11 mouse cellular contexts compared by ENCODE assay signal in genomic region chr17:47146640-47147039, GRCm38 (mm10).
DNase-seq lines count a peak whose midpoint lies in the region; ATAC-seq and TF ChIP-seq lines count a peak whose summit lies in the region.
"Had no signal": no experiment of that assay in that cellular context is flagged by ENCODE, and none has a peak within 500 bp of the region (broad histone marks: within the 10 kb centered on the region; RNA-seq: fewer than 3 reads in every experiment).

No protein-coding gene starts in this region.

- H3K36me3 ChIP-seq in heart, postnatal 0 days (replicated peaks; ENCODE audit: control insufficient read depth, insufficient read depth, low read length): no peaks in the 10 kb centered on the region
- H3K36me3 ChIP-seq in embryonic facial prominence, embryonic 12.5 days: peaks cover 10% of the 10 kb centered on the region
- H3K36me3 ChIP-seq: hindbrain, embryonic 15.5 days; neural tube, embryonic 13.5 days had no signal

- no peak overlapping the region for H3K4me3 ChIP-seq in heart, postnatal 0 days (ENCODE audit: low read depth, low read length)
- H3K4me3 ChIP-seq in embryonic facial prominence, embryonic 12.5 days: no peak overlapping the region
- H3K4me3 ChIP-seq: hindbrain, embryonic 15.5 days; limb, embryonic 15.5 days; neural tube, embryonic 13.5 days had no signal

- no peak for TF ChIP-seq EP300 in heart, postnatal 0 days (IDR thresholded peaks at IDR 0.05; ENCODE audit: low read depth)

- H3K4me2 ChIP-seq in heart, postnatal 0 days (ENCODE audit: low read depth, low read length): no peak overlapping the region
- no peak overlapping the region for H3K4me2 ChIP-seq in embryonic facial prominence, embryonic 12.5 days (replicated peaks)
- H3K4me2 ChIP-seq: hindbrain, embryonic 15.5 days; limb, embryonic 15.5 days; neural tube, embryonic 13.5 days had no signal

- H3K27me3 ChIP-seq in heart, postnatal 0 days (ENCODE audit: control insufficient read depth, insufficient read depth, low read length): no peaks in the 10 kb centered on the region
- no peaks in the 10 kb centered on the region for H3K27me3 ChIP-seq in embryonic facial prominence, embryonic 12.5 days
- H3K27me3 ChIP-seq: hindbrain, embryonic 15.5 days; limb, embryonic 15.5 days; neural tube, embryonic 13.5 days had no signal

- TF ChIP-seq CTCF in heart, postnatal 0 days (IDR thresholded peaks at IDR 0.05; ENCODE audit: low read depth): peak; percentile 50

- DNase-seq in heart, postnatal 0 days (ENCODE audit: low spot score): no peak
- no peak for DNase-seq in heart, adult 11 months
- peak; percentile 29 for DNase-seq in right cerebral cortex, postnatal 4 days
- DNase-seq in right cerebral cortex, postnatal 14 days: no peak
- DNase-seq in thymus, postnatal 4 days: peak; percentile 73
- no peak for DNase-seq in layer of hippocampus, adult 8-10 months (ENCODE audit: low spot score in 2 of 2)
- no peak for DNase-seq in cerebellum, adult 8-10 months

- no peaks in the 10 kb centered on the region for H3K9me3 ChIP-seq in heart, postnatal 0 days (replicated peaks; ENCODE audit: control insufficient read depth, low read length)
- no peaks in the 10 kb centered on the region for H3K9me3 ChIP-seq in embryonic facial prominence, embryonic 12.5 days
- H3K9me3 ChIP-seq: hindbrain, embryonic 15.5 days; limb, embryonic 15.5 days; neural tube, embryonic 13.5 days had no signal

- ATAC-seq in heart, postnatal 0 days (ENCODE audit: insufficient read depth, low read depth): no peak
- ATAC-seq in embryonic facial prominence, embryonic 12.5 days (ENCODE audit: insufficient number of reproducible peaks, insufficient read depth, low FRiP score, low TSS enrichment): no peak

- H3K27ac ChIP-seq in heart, postnatal 0 days (ENCODE audit: low read depth): no peak overlapping the region
- peak overlapping the region; percentile 50; the same call in 1 of the 2 replicates for H3K27ac ChIP-seq in embryonic facial prominence, embryonic 12.5 days
- H3K27ac ChIP-seq: hindbrain, embryonic 15.5 days; limb, embryonic 15.5 days; neural tube, embryonic 13.5 days had no signal

- 95% methylated on average over 4 of the region's 4 CpGs for WGBS in heart, postnatal 0 days
- WGBS in embryonic facial prominence, embryonic 12.5 days: 91% methylated on average over 4 of the region's 4 CpGs

- peaks cover 26% of the 10 kb centered on the region for H3K4me1 ChIP-seq in heart, postnatal 0 days (ENCODE audit: control insufficient read depth, insufficient read depth)
- H3K4me1 ChIP-seq in embryonic facial prominence, embryonic 12.5 days: peaks cover 69% of the 10 kb centered on the region

- no peak overlapping the region for H3K9ac ChIP-seq in heart, postnatal 0 days (replicated peaks; ENCODE audit: low read depth, low read length)
- no peak overlapping the region for H3K9ac ChIP-seq in embryonic facial prominence, embryonic 12.5 days
- H3K9ac ChIP-seq: hindbrain, embryonic 15.5 days; limb, embryonic 15.5 days; neural tube, embryonic 13.5 days had no signal

Comparison
In these comparisons a context has a peak if more than half of its experiments do, and no peak if none do; other contexts are left out.
1. DNase-seq: peak in right cerebral cortex, postnatal 4 days (single experiment) and thymus, postnatal 4 days (single experiment); none in heart, postnatal 0 days (single experiment), heart, adult 11 months (single experiment), right cerebral cortex, postnatal 14 days (single experiment), layer of hippocampus, adult 8-10 months (0 of 2) and cerebellum, adult 8-10 months (single experiment).